Mouse (Mus musculus) embryonic fibroblast, embryonic 13.5 days (primary cell): Measurements from ENCODE around the gene Tuba1c.

ENCODE experiments used
- CTCF ChIP-seq: IDR thresholded peaks from 2 replicates; pipeline ENCODE4 v1.5.1; 2011; ENCODE audit warnings: mild to moderate bottlenecking, control low read depth, low read length, moderate library complexity, borderline replicate concordance; ENCODE audit not compliant: insufficient read depth
- POLR2A ChIP-seq: IDR thresholded peaks from 2 replicates; pipeline ENCODE4 v1.6.1; 2011; ENCODE audit warnings: low read depth, mild to moderate bottlenecking, control low read depth, low read length, moderate library complexity

DNA sequence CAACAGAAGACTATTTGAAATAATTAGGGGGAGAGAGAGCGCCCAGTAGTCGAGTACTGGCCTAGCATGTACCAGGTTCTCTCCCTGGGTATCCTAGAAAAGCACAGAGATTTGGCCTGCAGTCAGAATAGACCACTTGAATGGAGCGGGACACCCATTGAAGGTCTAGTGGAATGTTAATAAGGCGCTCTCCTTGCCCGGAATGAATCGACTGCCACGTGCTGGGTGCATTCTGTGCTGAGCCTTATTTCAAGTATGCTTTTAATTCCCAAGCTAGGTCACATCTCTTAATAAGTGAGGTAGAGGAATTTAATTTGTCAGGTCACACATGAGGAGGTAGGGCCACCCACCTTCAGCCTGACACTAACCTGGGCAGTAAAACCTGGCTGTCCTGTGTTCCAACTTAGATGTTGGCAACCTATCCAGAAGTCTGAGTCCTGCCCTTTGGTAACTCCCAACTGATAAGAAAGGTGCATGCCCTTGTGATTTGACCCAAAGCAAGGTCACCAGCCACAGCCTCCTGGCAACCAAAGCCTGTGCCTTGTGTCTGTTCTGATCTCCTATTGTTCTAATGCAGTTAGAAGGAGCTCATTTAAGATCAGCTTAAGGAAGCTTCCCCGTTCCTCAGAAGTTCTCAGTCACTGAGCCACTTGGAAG lies 6.7 kb downstream of the Tuba1c start:
- TF ChIP-seq CTCF, result no peak
- no peak for TF ChIP-seq POLR2A
